Mouse (Mus musculus) heart, postnatal 0 days (tissue): ENCODE results near the gene Dhx58.

Experiments used
- CTCF ChIP-seq: IDR thresholded peaks from 2 replicates; pipeline ENCODE4 v1.5.1; 2016; ENCODE audit warnings: antibody characterized with exemption, control low read depth, low read depth
- EP300 ChIP-seq: IDR thresholded peaks from 2 replicates; pipeline ENCODE4 v1.6.1; 2016; ENCODE audit warnings: antibody characterized with exemption, low read depth

DNA sequence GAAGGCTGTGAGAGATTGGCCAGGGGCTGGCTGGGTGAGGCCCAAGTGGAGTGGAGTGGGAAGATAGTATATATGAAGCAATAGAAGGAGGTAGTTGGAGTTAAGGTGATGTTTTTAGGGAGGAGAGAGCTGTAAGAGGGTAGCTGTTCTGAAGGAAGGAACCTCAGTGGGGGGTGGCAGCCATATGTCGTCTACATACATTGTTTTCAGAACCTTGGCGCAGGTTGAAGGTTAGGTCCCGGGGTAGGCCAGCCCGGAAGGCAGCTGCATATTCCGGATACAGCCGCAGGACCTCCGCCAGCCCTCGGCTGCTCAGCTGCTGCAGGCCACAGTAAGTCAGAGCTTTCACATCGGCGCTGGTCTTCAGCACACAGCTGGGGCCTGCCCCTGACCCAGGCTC lies 42.5 kb upstream of the Dhx58 start:
- TF ChIP-seq CTCF (no peak), EP300 (no peak)
